Mouse (Mus musculus): ENCODE data around the gene Snx29. TPM values are rescaled to one million over a fixed set of nuclear protein-coding genes. Genes with fewer than 3 reads are reported as not detected.
"Not testable (repeated sequence)": the region's sequence is repeated elsewhere in the genome, so short reads cannot be mapped to it uniquely, and the experiment has no call there.

The Snx29 gene
- polyA plus RNA-seq, 1 experiment from 2014 or later: 19.2 TPM

- Histone ChIP-seq H3K36me3 (peaks cover 5% of the 10 kb centered on the region; the same call in 1 of the 2 replicates), H3K9me3 (replicated peaks) (no peaks in the 10 kb centered on the region), H3K4me1 (0 out of 2 replicates have a peak, but pooled peaks cover 2% of the 10 kb centered on the region), H3K27me3 (no peaks in the 10 kb centered on the region), H3K9ac (no peak overlapping the region), H3K27ac (no peak overlapping the region), H3K4me3 (no peak overlapping the region), H3K4me2 (replicated peaks) (no peak overlapping the region)
- ATAC-seq (ENCODE audit: low FRiP score): no peak
- WGBS: 93% methylated on average over 7 of the region's 7 CpGs
These were observed 185.6 kb downstream of the Snx29 start for GRCm38 (mm10) chr16:11508341-11508740.

DNA sequence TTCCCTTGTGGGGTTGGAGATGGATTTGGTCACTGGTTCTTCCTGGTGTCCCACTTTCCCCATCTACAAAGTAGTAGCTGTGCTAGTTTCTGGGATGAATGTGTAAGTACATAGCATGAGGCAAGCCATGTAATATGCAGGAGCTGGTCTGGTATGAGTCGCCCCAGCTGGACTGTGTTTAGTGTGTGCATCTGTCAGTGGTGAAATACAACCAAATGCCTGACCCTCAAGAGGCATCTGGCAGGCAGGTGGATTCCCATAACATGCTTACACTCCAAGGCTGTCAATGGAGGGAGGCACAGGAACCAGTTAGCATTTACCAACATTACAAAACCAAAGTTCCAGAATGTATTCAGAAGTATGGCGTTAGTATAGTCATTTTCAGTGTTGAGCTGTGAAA is 187.7 kb downstream of the Snx29 start:
- Histone ChIP-seq H3K27me3 (no peaks in the 10 kb centered on the region), H3K4me1 (0 out of 2 replicates have a peak, but pooled peaks cover 2% of the 10 kb centered on the region), H3K9ac (no peak overlapping the region), H3K27ac (no peak overlapping the region), H3K4me3 (no peak overlapping the region), H3K9me3 (replicated peaks) (no peaks in the 10 kb centered on the region), H3K36me3 (peaks cover 5% of the 10 kb centered on the region; the same call in 1 of the 2 replicates), H3K4me2 (replicated peaks) (no peak overlapping the region)
- ATAC-seq (ENCODE audit: low FRiP score): no peak
- WGBS: 95% methylated on average over 2 of the region's 2 CpGs

DNA sequence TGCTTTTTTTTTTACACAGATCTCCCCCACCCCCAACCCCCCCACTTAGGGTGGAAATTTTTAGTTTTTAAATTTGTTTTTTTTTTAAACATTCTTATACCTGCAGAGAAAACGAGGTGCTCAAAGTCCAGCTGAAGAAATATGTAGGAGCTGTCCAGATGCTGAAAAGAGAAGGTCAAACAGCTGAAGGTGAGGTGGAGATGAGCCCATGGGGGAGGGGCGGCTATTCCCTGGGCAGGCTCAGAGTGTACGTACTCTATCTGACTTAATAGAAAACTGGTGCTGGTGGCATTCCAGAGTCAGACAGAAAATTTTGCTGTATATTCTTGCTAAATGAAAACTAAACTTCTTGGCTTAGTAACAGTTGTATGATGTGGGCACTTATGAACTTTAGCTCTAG is 188.1 kb downstream of the Snx29 start:
- no peak overlapping the region for H3K4me3 ChIP-seq
- H3K4me1 ChIP-seq: no peaks in the 10 kb centered on the region
- H3K9ac ChIP-seq: no peak overlapping the region
- H3K4me2 ChIP-seq (replicated peaks): no peak overlapping the region
- no peaks in the 10 kb centered on the region for H3K9me3 ChIP-seq (replicated peaks)
- H3K27me3 ChIP-seq: no peaks in the 10 kb centered on the region
- no peak overlapping the region for H3K27ac ChIP-seq
- 72% methylated on average over 3 of the region's 3 CpGs for WGBS
- ATAC-seq (ENCODE audit: low FRiP score): no peak
- H3K36me3 ChIP-seq: peaks cover 5% of the 10 kb centered on the region; the same call in 1 of the 2 replicates

DNA sequence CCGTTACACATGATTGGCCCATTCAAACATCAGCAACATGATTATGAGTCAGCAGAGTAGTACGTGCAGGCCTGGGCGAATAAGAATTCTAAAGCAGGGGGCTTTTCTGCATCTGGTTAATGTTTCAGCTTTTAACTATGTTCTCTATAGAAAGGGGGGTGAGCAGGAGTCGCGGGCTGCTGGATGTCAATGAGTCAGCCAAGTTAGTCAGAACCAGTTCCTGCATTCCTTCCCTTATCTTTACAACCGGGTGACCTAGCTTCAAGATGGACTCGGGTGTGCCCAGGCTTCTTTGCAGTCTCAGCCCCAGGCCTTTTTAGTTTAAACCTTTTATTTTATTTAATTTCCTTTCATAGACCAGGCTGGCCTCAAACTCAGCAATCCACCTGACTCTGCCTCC is 189.0 kb downstream of the Snx29 start:
- not testable (repeated sequence) for H3K27ac ChIP-seq; H3K9ac ChIP-seq; H3K9me3 ChIP-seq (replicated peaks); H3K4me3 ChIP-seq; H3K4me2 ChIP-seq (replicated peaks); ATAC-seq (ENCODE audit: low FRiP score); H3K36me3 ChIP-seq; H3K27me3 ChIP-seq; H3K4me1 ChIP-seq
- WGBS: 89% methylated on average over 7 of the region's 7 CpGs

DNA sequence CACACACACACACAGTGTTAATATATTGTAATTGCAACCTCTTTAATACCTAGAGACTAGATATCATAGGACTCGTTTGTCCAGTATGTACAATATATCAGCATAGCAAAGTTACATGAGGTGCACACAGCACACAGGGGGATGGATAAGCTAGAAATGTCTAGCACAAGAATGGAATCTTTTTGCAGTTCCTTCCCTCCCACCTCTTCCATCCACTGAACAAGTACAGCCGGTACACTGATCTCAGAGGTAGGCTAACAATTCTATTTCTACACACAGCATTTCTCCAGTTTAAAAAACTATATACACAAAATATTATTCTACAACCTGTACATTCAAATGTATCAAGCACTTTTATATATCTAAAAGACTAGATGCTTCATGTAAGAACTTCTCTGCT is 194.0 kb downstream of the Snx29 start:
- Histone ChIP-seq H3K9me3 (replicated peaks) (no peaks in the 10 kb centered on the region), H3K4me3 (no peak overlapping the region), H3K4me2 (replicated peaks) (no peak overlapping the region), H3K9ac (no peak overlapping the region), H3K36me3 (peaks cover 5% of the 10 kb centered on the region; the same call in 1 of the 2 replicates), H3K4me1 (no peaks in the 10 kb centered on the region), H3K27ac (no peak overlapping the region), H3K27me3 (no peaks in the 10 kb centered on the region)
- ATAC-seq (ENCODE audit: low FRiP score): no peak
- 95% methylated on average over 2 of the region's 2 CpGs for WGBS

- peaks cover 3% of the 10 kb centered on the region; the same call in 1 of the 2 replicates for H3K36me3 ChIP-seq
- no peak overlapping the region for H3K4me3 ChIP-seq
- ATAC-seq (ENCODE audit: low FRiP score): no peak
- H3K9me3 ChIP-seq (replicated peaks): no peaks in the 10 kb centered on the region
- no peak overlapping the region for H3K9ac ChIP-seq
- no peaks in the 10 kb centered on the region for H3K27me3 ChIP-seq
- H3K4me1 ChIP-seq: no peaks in the 10 kb centered on the region
- no peak overlapping the region for H3K27ac ChIP-seq
- 93% methylated on average over 6 of the region's 6 CpGs for WGBS
- no peak overlapping the region for H3K4me2 ChIP-seq (replicated peaks)
These were observed 194.7 kb downstream of the Snx29 start for GRCm38 (mm10) chr16:11517385-11517784.

DNA sequence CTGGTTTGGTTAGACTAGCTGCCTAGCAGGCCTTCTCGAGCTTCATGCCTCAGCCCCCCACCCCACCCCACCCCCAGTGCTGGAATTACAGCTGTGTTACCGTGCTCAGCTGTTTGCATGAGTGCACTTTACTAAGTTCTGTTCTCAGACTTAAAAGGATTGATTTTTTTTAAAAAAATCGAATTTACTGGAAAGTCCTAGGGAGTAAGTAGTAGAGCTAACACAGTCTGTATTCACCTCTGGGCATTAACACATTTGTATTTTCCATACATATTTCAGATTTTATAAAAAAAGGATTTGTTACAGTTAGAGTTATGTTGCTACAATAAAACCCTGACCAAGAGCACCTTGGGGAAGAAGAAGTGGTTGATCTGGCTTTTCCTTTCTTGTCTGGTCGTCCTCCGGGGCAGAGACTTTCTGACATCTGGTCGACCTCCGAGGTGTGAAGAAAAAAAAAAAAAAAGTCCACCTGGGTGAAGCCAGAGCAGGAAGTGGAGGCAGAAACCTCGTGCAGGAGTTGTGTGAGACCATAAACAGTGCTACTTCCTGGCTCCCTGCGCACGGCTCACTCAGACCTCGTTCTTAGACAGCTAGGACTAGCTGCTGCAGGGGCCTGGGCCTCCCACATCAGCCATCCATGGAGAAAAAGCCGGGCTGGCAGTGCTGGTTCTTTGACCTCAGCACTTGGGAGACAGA is 196.2 kb downstream of the Snx29 start:
- H3K9ac ChIP-seq: no peak overlapping the region
- no peaks in the 10 kb centered on the region for H3K27me3 ChIP-seq
- H3K4me2 ChIP-seq (replicated peaks): no peak overlapping the region
- no peak overlapping the region for H3K4me3 ChIP-seq
- no peaks in the 10 kb centered on the region for H3K36me3 ChIP-seq
- no peaks in the 10 kb centered on the region for H3K9me3 ChIP-seq (replicated peaks)
- ATAC-seq (ENCODE audit: low FRiP score): no peak
- no peaks in the 10 kb centered on the region for H3K4me1 ChIP-seq
- 86% methylated on average over 12 of the region's 12 CpGs for WGBS
- no peak overlapping the region for H3K27ac ChIP-seq

GRCm38 (mm10) chr16:11526104-11526786 is 203.5 kb downstream of the Snx29 start:
- H3K4me1 ChIP-seq: peaks cover 2% of the 10 kb centered on the region; the same call in 1 of the 2 replicates
- no peak overlapping the region for H3K4me3 ChIP-seq
- no peak for ATAC-seq (ENCODE audit: low FRiP score)
- H3K9ac ChIP-seq: no peak overlapping the region
- no peaks in the 10 kb centered on the region for H3K9me3 ChIP-seq (replicated peaks)
- H3K27me3 ChIP-seq: no peaks in the 10 kb centered on the region
- WGBS: 72% methylated on average over 10 of the region's 10 CpGs
- 0 out of 2 replicates have a peak, but pooled peaks cover 3% of the 10 kb centered on the region for H3K36me3 ChIP-seq
- no peak overlapping the region for H3K4me2 ChIP-seq (replicated peaks)
- no peak overlapping the region for H3K27ac ChIP-seq

DNA sequence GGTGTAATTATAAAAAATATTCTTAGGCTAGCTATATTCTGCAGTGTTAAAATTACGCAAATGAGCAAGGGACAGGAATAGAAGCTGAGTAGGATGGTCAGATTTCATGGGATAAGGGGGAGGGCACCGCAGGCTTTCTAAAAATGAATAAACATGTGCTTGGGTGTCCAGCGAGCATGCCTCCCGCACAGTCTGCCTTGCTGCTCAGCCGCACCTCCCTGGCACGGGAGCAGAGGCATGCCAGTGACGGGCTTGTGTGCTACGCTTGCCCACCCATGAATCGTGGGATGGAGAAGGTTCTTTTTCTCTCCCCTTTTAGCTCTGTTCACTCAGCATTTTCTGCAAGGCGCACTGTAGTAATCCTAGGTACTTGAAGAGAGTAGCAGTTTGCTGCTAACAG is 204.3 kb downstream of the Snx29 start:
- Histone ChIP-seq H3K27me3 (no peaks in the 10 kb centered on the region), H3K36me3 (0 out of 2 replicates have a peak, but pooled peaks cover 3% of the 10 kb centered on the region), H3K27ac (no peak overlapping the region), H3K4me2 (replicated peaks) (no peak overlapping the region), H3K9me3 (replicated peaks) (no peaks in the 10 kb centered on the region), H3K9ac (no peak overlapping the region), H3K4me1 (peaks cover 2% of the 10 kb centered on the region; the same call in 1 of the 2 replicates), H3K4me3 (no peak overlapping the region)
- 76% methylated on average over 10 of the region's 10 CpGs for WGBS
- ATAC-seq (ENCODE audit: low FRiP score): no peak

- no peaks in the 10 kb centered on the region for H3K9me3 ChIP-seq (replicated peaks)
- no peak for ATAC-seq (ENCODE audit: low FRiP score)
- no peaks in the 10 kb centered on the region for H3K27me3 ChIP-seq
- H3K27ac ChIP-seq: no peak overlapping the region
- no peak overlapping the region for H3K9ac ChIP-seq
- H3K36me3 ChIP-seq: 0 out of 2 replicates have a peak, but pooled peaks cover 3% of the 10 kb centered on the region
- no peak overlapping the region for H3K4me2 ChIP-seq (replicated peaks)
- no peak overlapping the region for H3K4me3 ChIP-seq
- peaks cover 2% of the 10 kb centered on the region; the same call in 1 of the 2 replicates for H3K4me1 ChIP-seq
- WGBS: 45% methylated on average over 13 of the region's 13 CpGs
These were observed 207.9 kb downstream of the Snx29 start for GRCm38 (mm10) chr16:11530466-11531194.

DNA sequence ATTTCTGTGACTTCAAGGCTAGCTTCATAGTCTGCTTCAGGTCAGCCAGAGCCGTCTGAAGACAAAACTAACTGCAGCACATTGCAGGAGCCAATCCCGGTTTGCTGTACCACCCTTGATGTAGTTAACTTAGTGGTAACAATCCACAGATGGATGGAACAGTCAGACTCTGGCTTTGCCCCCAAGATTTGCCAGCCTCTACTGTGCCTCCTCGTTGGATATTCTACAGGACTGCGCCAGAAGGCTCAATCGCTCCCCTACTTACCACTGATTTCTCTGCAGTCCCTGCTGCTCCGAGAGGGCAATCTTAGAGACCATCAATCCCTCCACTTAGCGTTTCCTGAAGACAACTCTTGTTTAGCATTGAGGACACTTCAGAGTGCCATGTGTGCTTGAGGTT is 208.7 kb downstream of the Snx29 start:
- Histone ChIP-seq H3K9me3 (replicated peaks) (no peaks in the 10 kb centered on the region), H3K27me3 (no peaks in the 10 kb centered on the region), H3K4me1 (peaks cover 2% of the 10 kb centered on the region; the same call in 1 of the 2 replicates), H3K4me3 (no peak overlapping the region), H3K4me2 (replicated peaks) (no peak overlapping the region), H3K9ac (no peak overlapping the region), H3K27ac (no peak overlapping the region), H3K36me3 (0 out of 2 replicates have a peak, but pooled peaks cover 3% of the 10 kb centered on the region)
- no peak for ATAC-seq (ENCODE audit: low FRiP score)
- 88% methylated on average over 7 of the region's 7 CpGs for WGBS

- no peak overlapping the region for H3K4me3 ChIP-seq
- no peaks in the 10 kb centered on the region for H3K9me3 ChIP-seq (replicated peaks)
- 79% methylated on average over 8 of the region's 8 CpGs for WGBS
- H3K4me1 ChIP-seq: peaks cover 3% of the 10 kb centered on the region; the same call in 1 of the 2 replicates
- no peaks in the 10 kb centered on the region for H3K27me3 ChIP-seq
- H3K27ac ChIP-seq: no peak overlapping the region
- no peak overlapping the region for H3K4me2 ChIP-seq (replicated peaks)
- ATAC-seq (ENCODE audit: low FRiP score): no peak
- H3K9ac ChIP-seq: no peak overlapping the region
- 0 out of 2 replicates have a peak, but pooled peaks cover 3% of the 10 kb centered on the region for H3K36me3 ChIP-seq
These were observed 209.9 kb downstream of the Snx29 start for GRCm38 (mm10) chr16:11532592-11532991.
